Mouse (Mus musculus) hindbrain, postnatal 0 days (tissue): ENCODE measurements around the gene Farp1. TPM values are rescaled to one million over a fixed set of nuclear protein-coding genes. Genes with fewer than 3 reads are reported as not detected.

ENCODE experiments used
- ATAC-seq: fragments of 200-750 bp; cut with Nextera tagmentation; 2 replicates; pipeline ENCODE4 v1.8.0; 2017; ENCODE audit warnings: mild to moderate bottlenecking, moderate TSS enrichment, moderate library complexity
- DNase-seq: peaks from one replicate; pipeline ENCODE4 v3.0.0-alpha.2; 2015; ENCODE audit warnings: low spot score
- H3K27ac ChIP-seq: fragments of 300-500 bp; sonication (generic); 2 replicates; pipeline ENCODE4 v1.5.1; 2014; ENCODE audit warnings: mild to moderate bottlenecking
- H3K27me3 ChIP-seq: fragments of 300-500 bp; sonication (generic); 2 replicates; pipeline ENCODE4 v1.6.1; 2014; ENCODE audit warnings: low read length, mixed read lengths; ENCODE audit not compliant: insufficient read depth
- H3K36me3 ChIP-seq: fragments of 300-500 bp; sonication (generic); 2 replicates; pipeline ENCODE4 v1.6.1; 2014; ENCODE audit warnings: low read length, mixed read lengths; ENCODE audit not compliant: insufficient read depth
- H3K4me1 ChIP-seq: fragments of 300-500 bp; sonication (generic); 2 replicates; pipeline ENCODE4 v1.6.1; 2014; ENCODE audit warnings: antibody characterized with exemption, low read length, mixed read lengths; ENCODE audit not compliant: insufficient read depth
- H3K4me2 ChIP-seq: fragments of 300-500 bp; sonication (generic); 2 replicates; pipeline ENCODE4 v1.6.1; 2014; ENCODE audit warnings: low read depth, mild to moderate bottlenecking, low read length, moderate library complexity, mixed read lengths
- H3K4me3 ChIP-seq: fragments of 300-500 bp; sonication (generic); 2 replicates; pipeline ENCODE4 v1.5.1; 2014; ENCODE audit warnings: low read length
- H3K9ac ChIP-seq: fragments of 300-500 bp; sonication (generic); replicated peaks from 2 replicates; pipeline ENCODE4 v1.6.1; 2014; ENCODE audit warnings: mild to moderate bottlenecking, low read length, moderate library complexity, mixed read lengths
- H3K9me3 ChIP-seq: fragments of 300-500 bp; sonication (generic); 2 replicates; pipeline ENCODE4 v1.6.1; 2016; ENCODE audit warnings: low read length, mixed read lengths
- CTCF ChIP-seq: IDR thresholded peaks from 2 replicates; pipeline ENCODE4 v1.5.1; 2016; ENCODE audit warnings: antibody characterized with exemption, control low read depth, low read depth
- WGBS: fragments of 180-500 bp; shearing (Covaris S2); extraction: QIAGEN DNeasy Blood & Tissue Kit; methylation state at CpG from one replicate; pipeline ENCODE4 v1.1.7; 2014; 5-methylcytosine and 5-hydroxymethylcytosine counted together
- polyA plus RNA-seq: library from polyadenylated mRNA; unstranded; fragments of >200 nt; fragmentation: Nextera tagmentation; extraction: Ambion mirVana; gene quantifications from 2 replicates; pipeline ENCODE4 v1.2.1, GENCODE M21; 2015
- total RNA-seq: library from RNA; depleted of rRNA; stranded (reverse); fragments of >200 nt; gene quantifications from 2 replicates; pipeline ENCODE4 v1.2.3, GENCODE M21; 2014; rRNA removed

Gene Farp1
- 82.7 and 99.0 TPM in 2 replicates for total RNA-seq
- 27.2 and 31.7 TPM in 2 replicates for polyA plus RNA-seq

- H3K4me2 ChIP-seq = peak within 1 kb of the TSS; percentile 92
- no peaks in the 10 kb centered on the region for H3K27me3 ChIP-seq
- H3K9me3 ChIP-seq = no peaks in the 10 kb centered on the region
- WGBS = 3% methylated on average over 51 of the region's 61 CpGs
- TF ChIP-seq CTCF = peak; percentile 46
- H3K36me3 ChIP-seq = no peaks in the 10 kb centered on the region
- peak within 1 kb of the TSS; percentile 89 for H3K27ac ChIP-seq
- ATAC-seq (peak; percentile 94), DNase-seq (peak; percentile 88)
- H3K9ac ChIP-seq = peak within 1 kb of the TSS; percentile 95
- peaks cover 16% of the 10 kb centered on the region for H3K4me1 ChIP-seq
- H3K4me3 ChIP-seq = peak within 1 kb of the TSS; percentile 73
These were observed at the start of gene Farp1 for GRCm38 (mm10) chr14:121034973-121035662. Farp1 (plus strand) TSS chr14:121035200.

GRCm38 (mm10) chr14:120989126-120989525, 45.9 kb upstream of the Farp1 start:
- DNase-seq = no peak
- H3K27ac ChIP-seq = no peak overlapping the region
- no peaks in the 10 kb centered on the region for H3K9me3 ChIP-seq
- TF ChIP-seq CTCF = no peak
- ATAC-seq = no peak
- 69% methylated on average over 6 of the region's 6 CpGs for WGBS
- H3K4me2 ChIP-seq = no peak overlapping the region
- H3K36me3 ChIP-seq = no peaks in the 10 kb centered on the region
- H3K4me1 ChIP-seq = no peaks in the 10 kb centered on the region
- H3K27me3 ChIP-seq = no peaks in the 10 kb centered on the region
- H3K4me3 ChIP-seq = no peak overlapping the region
- no peak overlapping the region for H3K9ac ChIP-seq

GRCm38 (mm10) chr14:120997686-120998085, 37.3 kb upstream of the Farp1 start:
- H3K27me3 ChIP-seq = no peaks in the 10 kb centered on the region
- H3K4me1 ChIP-seq = no peaks in the 10 kb centered on the region
- ATAC-seq (no peak), DNase-seq (no peak)
- H3K4me2 ChIP-seq = no peak overlapping the region
- no peak overlapping the region for H3K9ac ChIP-seq
- no peak overlapping the region for H3K27ac ChIP-seq
- no peak for TF ChIP-seq CTCF
- H3K4me3 ChIP-seq = no peak overlapping the region
- WGBS = 92% methylated on average over 5 of the region's 5 CpGs
- no peaks in the 10 kb centered on the region for H3K36me3 ChIP-seq
- no peaks in the 10 kb centered on the region for H3K9me3 ChIP-seq

- 42% methylated on average over 12 of the region's 12 CpGs for WGBS
- Histone ChIP-seq H3K27ac (no peak overlapping the region), H3K4me2 (no peak overlapping the region), H3K9ac (no peak overlapping the region), H3K36me3 (no peaks in the 10 kb centered on the region), H3K4me3 (no peak overlapping the region), H3K9me3 (no peaks in the 10 kb centered on the region), H3K4me1 (no peaks in the 10 kb centered on the region), H3K27me3 (no peaks in the 10 kb centered on the region)
- ATAC-seq (0 out of 2 replicates have a peak, but pooled peaks have one; percentile 38), DNase-seq (peak; percentile 21)
- TF ChIP-seq CTCF = no peak
These were observed 34.2 kb upstream of the Farp1 start for GRCm38 (mm10) chr14:121000561-121001340.

GRCm38 (mm10) chr14:121005621-121006020, 29.4 kb upstream of the Farp1 start:
- TF ChIP-seq CTCF = no peak
- H3K4me1 ChIP-seq = no peaks in the 10 kb centered on the region
- H3K4me2 ChIP-seq = no peak overlapping the region
- no peaks in the 10 kb centered on the region for H3K9me3 ChIP-seq
- WGBS = 90% methylated on average over 6 of the region's 6 CpGs
- ATAC-seq = no peak
- H3K27ac ChIP-seq = no peak overlapping the region
- H3K36me3 ChIP-seq = no peaks in the 10 kb centered on the region
- H3K27me3 ChIP-seq = no peaks in the 10 kb centered on the region
- no peak overlapping the region for H3K4me3 ChIP-seq
- no peak overlapping the region for H3K9ac ChIP-seq
- DNase-seq = no peak

GRCm38 (mm10) chr14:121006021-121006420, 29.0 kb upstream of the Farp1 start:
- 96% methylated on average over 8 of the region's 8 CpGs for WGBS
- Histone ChIP-seq H3K27ac (no peak overlapping the region), H3K4me3 (no peak overlapping the region), H3K4me1 (no peaks in the 10 kb centered on the region), H3K36me3 (no peaks in the 10 kb centered on the region), H3K9ac (no peak overlapping the region), H3K27me3 (no peaks in the 10 kb centered on the region), H3K4me2 (no peak overlapping the region), H3K9me3 (no peaks in the 10 kb centered on the region)
- no peak for TF ChIP-seq CTCF
- ATAC-seq = no peak
- DNase-seq = no peak
